Mouse (Mus musculus) ES-E14 (cell line): ENCODE measurements at regions not wholly inside any gene's neighbourhood (a gene's known extent, or its start where the extent isn't known, plus 50 kb on each side); places are given as distances from the start of the nearest gene placed in this dataset.

Source experiments
- CHD2 ChIP-seq: IDR thresholded peaks from 2 replicates; pipeline ENCODE4 v1.6.1; 2014; ENCODE audit warnings: mild to moderate bottlenecking, low read depth, low read length, inconsistent platforms
- HCFC1 ChIP-seq: IDR thresholded peaks from 2 replicates; pipeline ENCODE4 v1.6.1; 2012; ENCODE audit warnings: low read length, inconsistent platforms, borderline replicate concordance; ENCODE audit not compliant: insufficient read depth
- MAFK ChIP-seq: IDR thresholded peaks from 2 replicates; pipeline ENCODE4 v1.6.1; 2014; ENCODE audit warnings: mild to moderate bottlenecking, low read depth, low read length, inconsistent platforms; ENCODE audit not compliant: insufficient read depth
- ZC3H11A ChIP-seq: IDR thresholded peaks from 2 replicates; pipeline ENCODE4 v1.6.1; 2012; ENCODE audit warnings: low read depth, mild to moderate bottlenecking, inconsistent platforms, low read length, borderline replicate concordance
- ZNF384 ChIP-seq: IDR thresholded peaks from 2 replicates; pipeline ENCODE4 v1.6.1; 2012; ENCODE audit warnings: low read depth, low read length, inconsistent platforms

DNA sequence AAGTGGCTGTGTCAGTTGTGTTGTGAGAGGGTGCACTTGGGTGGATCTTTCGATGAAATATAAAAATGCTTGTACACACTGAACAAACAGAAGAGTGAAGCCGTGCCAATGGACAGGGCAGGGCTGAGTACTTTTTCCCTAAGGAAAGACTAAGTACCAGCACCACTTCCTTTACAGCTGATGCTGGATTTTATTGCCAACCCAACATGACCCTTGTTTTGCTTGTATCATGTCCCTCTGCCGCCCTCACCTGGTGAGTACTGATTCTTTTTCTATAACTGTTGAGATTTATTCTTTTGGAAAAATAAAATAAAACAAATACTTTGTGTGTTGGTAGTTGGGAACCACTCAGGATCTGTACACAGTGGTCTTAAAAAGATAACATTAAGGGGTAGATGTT lies 878.4 kb upstream of the Cdh6 start:
- TF ChIP-seq ZC3H11A (peak; percentile 49; the same call in 1 of the 2 replicates), CHD2 (no peak), MAFK (no peak), ZNF384 (no peak), HCFC1 (no peak)
